Mouse (Mus musculus) hindbrain, embryonic 15.5 days (tissue): ENCODE measurements at regions not wholly inside any gene's neighbourhood (a gene's known extent, or its start where the extent isn't known, plus 50 kb on each side); places are given as distances from the start of the nearest gene placed in this dataset.

Source experiments
- ATAC-seq: fragments of 200-750 bp; cut with Nextera tagmentation; 2 replicates; pipeline ENCODE4 v1.8.0; 2017; ENCODE audit warnings: low read depth, moderate number of reproducible peaks, moderate TSS enrichment; ENCODE audit not compliant: low FRiP score
- H3K27ac ChIP-seq: fragments of 300-500 bp; sonication (generic); replicated peaks from 2 replicates; pipeline ENCODE4 v1.5.1; 2015; ENCODE audit warnings: mild to moderate bottlenecking, inconsistent platforms
- H3K27me3 ChIP-seq: fragments of 300-500 bp; sonication (generic); 2 replicates; pipeline ENCODE4 v1.6.1; 2015; ENCODE audit warnings: control low read depth, inconsistent platforms
- H3K36me3 ChIP-seq: fragments of 300-500 bp; sonication (generic); 2 replicates; pipeline ENCODE4 v1.6.1; 2015; ENCODE audit warnings: control low read depth, inconsistent platforms
- H3K4me1 ChIP-seq: fragments of 300-500 bp; sonication (generic); replicated peaks from 2 replicates; pipeline ENCODE4 v1.6.1; 2015; ENCODE audit warnings: control low read depth, inconsistent platforms
- H3K4me2 ChIP-seq: fragments of 300-500 bp; sonication (generic); 2 replicates; pipeline ENCODE4 v1.6.1; 2015; ENCODE audit warnings: moderate library complexity, mild to moderate bottlenecking, inconsistent platforms
- H3K4me3 ChIP-seq: fragments of 300-500 bp; sonication (generic); 2 replicates; pipeline ENCODE4 v1.5.1; 2015; ENCODE audit warnings: mild to moderate bottlenecking, inconsistent platforms
- H3K9ac ChIP-seq: fragments of 300-500 bp; sonication (generic); 2 replicates; pipeline ENCODE4 v1.6.1; 2015; ENCODE audit warnings: inconsistent platforms
- H3K9me3 ChIP-seq: fragments of 300-500 bp; sonication (generic); 2 replicates; pipeline ENCODE4 v1.6.1; 2016; ENCODE audit warnings: control low read depth, inconsistent platforms
- WGBS: fragments of 180-500 bp; shearing (Covaris S2); methylation state at CpG from one replicate; pipeline ENCODE4 v1.1.7; 2015; 5-methylcytosine and 5-hydroxymethylcytosine counted together

DNA sequence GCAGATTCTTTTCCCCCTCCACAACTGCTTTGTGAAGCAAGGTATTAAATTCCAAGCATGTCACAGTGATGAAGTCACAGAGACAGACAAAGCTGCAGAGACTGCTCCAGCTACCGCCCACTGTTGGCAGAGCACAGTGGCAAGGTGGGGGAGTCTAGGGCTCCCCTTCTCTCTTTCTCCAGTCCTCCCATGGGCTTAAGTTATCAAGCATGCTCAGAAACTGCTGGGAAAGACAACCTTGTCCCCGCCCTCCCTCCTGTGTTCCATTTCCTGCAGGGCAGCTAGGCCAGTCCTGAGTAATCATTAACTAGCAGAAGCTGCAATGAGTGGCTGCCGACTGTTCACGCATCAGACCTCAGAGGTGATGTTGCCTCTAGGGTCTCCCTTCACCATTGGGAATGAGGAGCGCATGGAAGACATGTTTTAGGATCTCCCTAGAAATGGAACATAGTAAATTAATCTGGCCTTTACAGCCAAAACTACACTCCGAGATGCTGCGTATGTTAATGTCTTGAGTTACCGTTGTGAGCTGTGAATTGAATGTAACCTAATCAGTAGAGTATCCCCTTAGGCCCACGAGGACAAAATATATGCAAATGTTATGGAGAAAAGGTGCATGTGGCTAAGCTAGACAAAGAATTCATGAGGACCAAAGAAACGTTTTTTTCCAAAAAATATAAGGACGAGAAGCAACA lies 372.5 kb upstream of the Acvr2a start:
- no peak overlapping the region for H3K9ac ChIP-seq
- H3K36me3 ChIP-seq: no peaks in the 10 kb centered on the region
- no peak overlapping the region for H3K4me3 ChIP-seq
- peak; percentile 61; the same call in 1 of the 2 replicates for ATAC-seq
- H3K4me2 ChIP-seq: no peak overlapping the region
- H3K4me1 ChIP-seq: peaks cover 9% of the 10 kb centered on the region
- 30% methylated on average over 11 of the region's 11 CpGs for WGBS
- H3K9me3 ChIP-seq: no peaks in the 10 kb centered on the region
- H3K27me3 ChIP-seq: no peaks in the 10 kb centered on the region
- H3K27ac ChIP-seq: no peak overlapping the region

DNA sequence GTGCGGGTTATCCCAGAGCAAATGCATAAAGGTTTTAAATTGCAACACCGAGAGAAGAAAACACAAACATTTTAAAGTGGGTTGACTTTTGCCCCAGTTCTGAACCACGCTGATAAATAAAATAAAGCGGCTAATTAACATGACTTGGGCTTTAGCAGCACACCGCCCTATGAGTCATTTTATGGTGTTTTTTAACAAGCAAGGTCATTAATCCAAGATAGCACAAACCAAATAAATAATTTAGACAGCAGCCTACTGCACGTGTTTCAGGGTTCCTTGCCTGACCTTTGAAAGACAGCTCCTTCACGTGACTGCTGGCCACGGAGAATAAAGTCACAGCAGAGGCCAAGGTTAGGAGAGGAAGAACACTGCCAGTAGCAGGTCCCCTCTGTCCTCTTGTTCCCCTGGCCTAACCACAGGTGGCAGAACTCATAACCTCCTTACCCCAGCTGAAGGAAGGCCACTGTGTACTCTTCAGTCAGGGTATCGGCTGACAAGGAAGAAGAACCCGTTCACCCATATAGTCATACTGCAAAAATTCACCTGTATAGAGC lies 371.8 kb upstream of the Acvr2a start:
- Histone ChIP-seq H3K9me3 (no peaks in the 10 kb centered on the region), H3K27ac (no peak overlapping the region), H3K4me3 (no peak overlapping the region), H3K4me1 (peaks cover 9% of the 10 kb centered on the region), H3K36me3 (no peaks in the 10 kb centered on the region), H3K4me2 (no peak overlapping the region), H3K27me3 (no peaks in the 10 kb centered on the region), H3K9ac (no peak overlapping the region)
- ATAC-seq: 0 out of 2 replicates have a peak, but pooled peaks have one; percentile 6
- WGBS: 66% methylated on average over 10 of the region's 10 CpGs

DNA sequence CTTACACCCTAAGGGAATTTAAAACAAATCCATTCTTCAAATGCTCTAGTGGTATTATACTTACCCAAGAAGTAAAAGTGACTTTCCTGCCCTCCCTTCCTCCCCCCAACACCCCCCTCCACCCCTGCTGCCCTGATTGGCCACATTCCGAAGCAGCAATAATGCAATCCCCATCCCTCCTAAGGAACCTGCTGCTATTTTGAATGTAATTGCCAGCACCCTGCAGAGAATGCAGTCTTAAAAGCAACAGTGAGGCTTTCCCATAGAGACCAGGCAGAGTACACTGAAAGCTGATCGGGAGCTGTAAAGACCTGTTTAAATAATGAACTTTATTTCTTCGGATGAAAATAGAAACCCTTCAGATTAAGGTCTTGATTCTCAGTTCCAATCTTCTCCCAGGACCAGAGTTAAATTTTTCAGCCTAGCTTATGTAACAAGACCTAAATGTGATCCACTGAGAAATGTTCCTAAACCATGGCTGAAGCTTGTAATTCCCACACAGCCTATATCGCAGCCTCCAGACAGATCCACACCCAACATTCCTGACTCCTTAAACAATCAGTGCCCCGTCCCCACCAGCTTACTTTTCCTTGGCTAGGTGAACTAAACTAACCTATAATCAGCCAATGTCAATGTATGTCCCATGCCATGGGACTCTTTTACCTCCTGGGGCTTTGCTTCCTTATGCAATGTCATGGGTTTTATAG lies 367.9 kb upstream of the Acvr2a start:
- H3K4me3 ChIP-seq: no peak overlapping the region
- no peak overlapping the region for H3K9ac ChIP-seq
- no peaks in the 10 kb centered on the region for H3K36me3 ChIP-seq
- 9% methylated on average over 5 of the region's 5 CpGs for WGBS
- H3K27ac ChIP-seq: no peak overlapping the region
- ATAC-seq: 0 out of 2 replicates have a peak, but pooled peaks have one; percentile 59
- no peak overlapping the region for H3K4me2 ChIP-seq
- no peaks in the 10 kb centered on the region for H3K9me3 ChIP-seq
- no peaks in the 10 kb centered on the region for H3K27me3 ChIP-seq
- H3K4me1 ChIP-seq: peaks cover 8% of the 10 kb centered on the region

DNA sequence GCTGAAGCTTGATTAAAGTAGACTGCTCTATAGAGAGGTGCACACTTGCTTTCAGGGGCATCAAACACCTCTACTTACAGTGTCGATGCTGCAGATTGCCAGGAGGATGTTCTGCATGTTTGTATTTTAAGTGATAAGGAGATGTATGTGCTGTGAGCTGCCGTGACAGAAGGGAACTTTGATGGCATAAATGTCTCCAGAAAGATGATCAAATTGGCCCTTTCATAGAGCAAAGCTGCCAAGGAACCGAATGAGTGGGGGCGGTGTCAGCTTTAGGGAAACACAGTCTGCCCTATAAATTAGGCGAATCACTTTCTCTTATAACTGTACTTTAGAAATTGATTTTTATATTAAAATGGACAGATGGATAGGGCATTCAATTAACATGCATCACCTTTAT lies 367.3 kb upstream of the Acvr2a start:
- H3K9ac ChIP-seq: no peak overlapping the region
- no peak overlapping the region for H3K27ac ChIP-seq
- no peak overlapping the region for H3K4me3 ChIP-seq
- peaks cover 3% of the 10 kb centered on the region; the same call in 1 of the 2 replicates for H3K4me1 ChIP-seq
- no peak overlapping the region for H3K4me2 ChIP-seq
- no peaks in the 10 kb centered on the region for H3K9me3 ChIP-seq
- ATAC-seq: 0 out of 2 replicates have a peak, but pooled peaks have one; percentile 23
- no peaks in the 10 kb centered on the region for H3K36me3 ChIP-seq
- WGBS: 64% methylated on average over 5 of the region's 5 CpGs
- no peaks in the 10 kb centered on the region for H3K27me3 ChIP-seq

DNA sequence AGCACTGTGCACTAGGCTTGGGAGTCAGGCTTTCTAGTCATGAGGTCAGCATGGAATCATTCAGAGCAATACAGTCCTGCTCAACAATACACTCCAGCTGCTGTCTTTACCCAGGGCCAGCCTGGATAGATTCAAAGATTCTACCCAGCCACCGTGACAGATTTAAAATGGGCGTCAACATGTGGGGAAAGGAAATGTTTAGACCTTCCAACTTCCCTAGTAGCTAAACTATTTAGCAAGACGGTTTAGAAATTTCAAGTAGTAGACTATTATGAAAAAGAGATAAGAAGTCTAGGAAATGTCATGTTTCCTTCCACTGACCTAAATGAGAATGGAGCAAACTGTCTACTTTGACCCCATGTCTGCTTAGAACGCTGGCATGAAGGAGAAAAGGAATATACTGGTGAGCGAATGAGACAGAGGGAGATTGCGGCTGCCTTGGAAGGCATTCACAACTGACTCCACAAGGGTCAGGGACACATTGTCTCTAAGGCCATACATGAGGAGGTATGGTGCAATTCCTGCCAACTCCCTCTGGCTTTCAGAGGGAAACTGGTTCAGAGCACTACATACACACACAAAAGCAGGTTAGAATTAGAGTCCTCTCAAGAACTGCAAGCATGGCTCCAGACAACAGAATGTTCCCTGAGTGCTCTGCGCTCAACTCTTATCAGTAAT lies 364.6 kb upstream of the Acvr2a start:
- Histone ChIP-seq H3K27ac (no peak overlapping the region), H3K4me1 (peaks cover 3% of the 10 kb centered on the region; the same call in 1 of the 2 replicates), H3K36me3 (no peaks in the 10 kb centered on the region), H3K4me3 (no peak overlapping the region), H3K9ac (no peak overlapping the region), H3K9me3 (no peaks in the 10 kb centered on the region), H3K4me2 (no peak overlapping the region), H3K27me3 (no peaks in the 10 kb centered on the region)
- ATAC-seq: no peak
- 85% methylated on average over 7 of the region's 7 CpGs for WGBS

DNA sequence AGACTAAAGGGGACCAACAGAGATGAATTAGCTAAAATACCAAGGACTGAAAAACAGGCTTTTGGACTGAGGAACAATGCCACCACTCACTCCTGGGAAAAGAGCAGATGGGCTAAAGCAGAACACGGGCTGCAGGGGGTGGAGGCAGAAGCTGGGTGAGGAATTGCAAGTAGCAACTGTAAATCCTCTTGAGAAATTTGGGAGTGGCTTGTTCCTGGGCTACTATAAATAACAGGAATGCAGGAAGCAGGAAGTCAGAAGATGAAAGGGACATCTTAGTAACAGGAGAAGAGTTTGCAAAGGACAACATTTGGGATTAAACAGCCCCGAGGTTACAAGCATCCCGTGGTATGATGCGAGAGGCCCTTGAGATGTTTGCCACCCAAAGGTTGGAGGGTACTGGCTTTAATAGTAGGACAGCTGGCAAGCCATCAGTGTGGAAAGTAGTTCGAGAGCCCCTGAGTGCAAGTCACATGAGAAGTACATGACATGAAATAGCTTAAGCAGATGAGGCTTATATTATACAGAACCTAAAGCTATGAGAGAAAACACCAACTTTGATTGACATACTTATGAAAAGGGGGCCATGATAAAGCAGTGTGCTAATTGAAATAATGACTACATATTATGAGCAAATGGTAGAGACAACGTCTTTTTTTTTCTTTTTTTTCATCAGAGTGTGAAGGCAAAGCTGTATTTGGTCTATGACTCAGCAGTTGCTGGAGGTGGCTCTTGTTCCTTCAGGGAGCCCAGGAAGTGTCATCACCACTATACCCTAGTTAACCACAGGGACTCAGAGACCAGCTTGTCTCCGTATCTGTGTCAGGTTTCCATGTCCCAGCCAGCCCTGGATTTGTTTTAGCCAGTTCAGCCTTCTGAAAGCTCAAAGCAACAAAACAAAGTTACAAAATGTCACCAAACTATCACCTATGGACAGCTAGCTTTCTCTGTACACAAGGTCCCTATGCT lies 357.6 kb upstream of the Acvr2a start:
- no peak overlapping the region for H3K4me2 ChIP-seq
- no peak overlapping the region for H3K27ac ChIP-seq
- H3K4me1 ChIP-seq: no peaks in the 10 kb centered on the region
- no peaks in the 10 kb centered on the region for H3K9me3 ChIP-seq
- ATAC-seq: no peak
- H3K9ac ChIP-seq: no peak overlapping the region
- H3K4me3 ChIP-seq: no peak overlapping the region
- H3K36me3 ChIP-seq: no peaks in the 10 kb centered on the region
- WGBS: 60% methylated on average over 7 of the region's 7 CpGs
- H3K27me3 ChIP-seq: no peaks in the 10 kb centered on the region

DNA sequence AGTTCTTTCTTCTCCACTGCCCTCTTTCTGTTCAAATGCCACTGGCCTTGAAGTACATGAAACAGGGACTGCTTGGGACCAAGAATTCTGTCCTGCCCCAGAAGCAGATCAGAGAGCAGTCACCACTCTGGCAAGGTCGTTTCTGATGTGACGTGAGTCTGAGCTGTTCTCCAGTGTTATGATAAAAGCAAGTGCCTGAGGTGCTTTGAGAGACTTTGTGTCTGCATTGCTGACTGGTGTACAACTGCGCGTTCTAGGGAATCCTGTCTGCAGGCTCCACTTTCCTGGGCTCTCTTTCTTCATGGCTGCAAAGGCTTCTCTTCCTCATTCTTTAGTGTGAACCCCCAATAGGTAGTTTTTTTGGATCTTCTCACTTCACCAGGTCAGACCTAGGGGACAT lies 356.8 kb upstream of the Acvr2a start:
- no peaks in the 10 kb centered on the region for H3K9me3 ChIP-seq
- H3K27ac ChIP-seq: no peak overlapping the region
- H3K4me3 ChIP-seq: no peak overlapping the region
- 89% methylated on average over 4 of the region's 4 CpGs for WGBS
- H3K36me3 ChIP-seq: no peaks in the 10 kb centered on the region
- no peaks in the 10 kb centered on the region for H3K27me3 ChIP-seq
- H3K4me2 ChIP-seq: no peak overlapping the region
- H3K9ac ChIP-seq: no peak overlapping the region
- H3K4me1 ChIP-seq: no peaks in the 10 kb centered on the region
- no peak for ATAC-seq

DNA sequence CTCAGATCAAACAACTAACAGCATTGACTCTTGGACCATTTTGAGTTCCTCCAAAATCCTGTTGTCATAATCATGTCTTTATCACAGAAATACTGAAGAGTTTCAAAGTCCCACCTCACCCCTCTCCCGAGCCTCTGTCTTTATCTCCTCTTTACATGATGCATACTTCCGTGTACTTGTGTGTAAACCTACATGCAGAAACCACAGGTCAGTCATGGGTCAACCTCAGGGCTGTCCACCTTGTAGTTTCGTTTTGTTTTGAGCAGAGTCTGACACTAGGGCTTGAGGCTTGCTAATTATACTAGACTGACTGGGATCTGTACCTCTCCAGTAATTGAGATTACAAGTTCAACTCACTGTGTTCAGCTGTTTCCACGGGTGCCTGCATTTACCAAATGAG lies 348.4 kb upstream of the Acvr2a start:
- H3K36me3 ChIP-seq: no peaks in the 10 kb centered on the region
- no peak overlapping the region for H3K4me2 ChIP-seq
- ATAC-seq: no peak
- no peaks in the 10 kb centered on the region for H3K4me1 ChIP-seq
- no peak overlapping the region for H3K4me3 ChIP-seq
- H3K9me3 ChIP-seq: no peaks in the 10 kb centered on the region
- H3K27ac ChIP-seq: no peak overlapping the region
- WGBS: 87% methylated on average over 4 of the region's 4 CpGs
- H3K9ac ChIP-seq: no peak overlapping the region
- no peaks in the 10 kb centered on the region for H3K27me3 ChIP-seq

DNA sequence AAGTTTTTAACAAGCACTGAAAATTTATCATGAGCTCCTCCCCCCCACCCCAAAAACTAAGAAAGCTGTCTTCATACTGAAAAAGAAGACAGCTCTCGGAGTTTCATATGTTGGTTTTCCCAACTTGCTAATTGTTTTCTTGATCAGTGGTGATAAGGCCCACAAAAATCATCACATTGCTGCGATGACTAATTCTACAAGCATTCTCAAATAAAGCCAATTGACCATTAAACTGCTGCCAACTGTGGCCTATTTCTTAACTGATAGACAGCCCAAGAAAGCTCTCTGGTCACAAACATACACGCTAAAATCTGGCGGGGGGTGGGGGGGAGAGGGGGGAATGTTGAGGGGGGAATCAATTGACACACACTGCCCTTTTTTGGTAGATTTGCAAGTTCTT lies 345.0 kb upstream of the Acvr2a start:
- no peak for ATAC-seq
- Histone ChIP-seq H3K27ac (no peak overlapping the region), H3K4me3 (no peak overlapping the region), H3K36me3 (no peaks in the 10 kb centered on the region), H3K9ac (no peak overlapping the region), H3K27me3 (no peaks in the 10 kb centered on the region), H3K4me2 (no peak overlapping the region), H3K4me1 (no peaks in the 10 kb centered on the region), H3K9me3 (no peaks in the 10 kb centered on the region)
- WGBS: 74% methylated on average over 4 of the region's 4 CpGs

DNA sequence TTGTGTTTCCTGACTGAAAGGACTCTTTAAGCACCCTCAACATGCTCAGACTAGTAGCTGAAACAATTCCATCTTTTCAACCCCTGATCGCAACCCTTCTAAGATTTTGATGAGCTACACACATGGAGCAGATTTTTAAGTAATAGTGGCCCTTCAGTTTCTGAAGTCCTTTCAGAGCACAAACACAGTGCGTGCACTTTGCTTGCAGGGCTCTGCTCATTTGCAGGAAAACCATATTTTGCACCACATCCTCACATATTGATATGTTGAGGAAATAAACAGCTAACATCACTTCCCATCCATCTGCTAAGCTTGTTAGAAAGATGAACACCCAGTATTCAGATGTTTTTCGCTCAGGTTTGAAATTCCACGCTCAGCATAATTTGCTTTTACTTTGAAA lies 344.6 kb upstream of the Acvr2a start:
- Histone ChIP-seq H3K4me2 (no peak overlapping the region), H3K36me3 (no peaks in the 10 kb centered on the region), H3K27ac (no peak overlapping the region), H3K4me3 (no peak overlapping the region), H3K4me1 (no peaks in the 10 kb centered on the region), H3K9me3 (no peaks in the 10 kb centered on the region), H3K9ac (no peak overlapping the region), H3K27me3 (no peaks in the 10 kb centered on the region)
- ATAC-seq: no peak
- WGBS: 82% methylated on average over 4 of the region's 4 CpGs

DNA sequence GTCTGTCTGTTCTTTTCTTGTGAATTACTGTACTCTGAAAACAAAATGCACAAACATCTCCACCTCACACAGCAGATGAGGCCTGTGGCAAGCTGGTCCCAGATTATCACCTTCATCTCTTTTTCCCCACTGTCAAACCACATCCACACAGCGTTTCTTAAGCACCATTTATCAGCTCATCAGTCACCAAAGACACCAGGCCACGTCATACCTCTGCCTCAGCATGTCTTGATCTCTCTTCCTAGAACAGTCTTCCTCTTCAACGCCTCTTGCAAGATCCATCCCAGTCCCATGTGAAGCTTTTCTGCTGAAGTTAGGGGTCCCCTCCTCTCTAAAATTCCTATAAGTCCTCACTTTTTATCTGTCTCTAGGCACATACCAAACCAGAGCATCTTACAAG lies 340.8 kb upstream of the Acvr2a start:
- ATAC-seq: no peak

More for the DNA sequence above, 340.8 kb upstream of the Acvr2a start:
- Histone ChIP-seq H3K4me1 (no peaks in the 10 kb centered on the region), H3K9me3 (no peaks in the 10 kb centered on the region), H3K4me2 (no peak overlapping the region), H3K4me3 (no peak overlapping the region), H3K27me3 (no peaks in the 10 kb centered on the region), H3K27ac (no peak overlapping the region), H3K36me3 (no peaks in the 10 kb centered on the region), H3K9ac (no peak overlapping the region)
- 84% methylated on average over 3 of the region's 3 CpGs for WGBS
